Mouse (Mus musculus): ENCODE measurements at regions not wholly inside any gene's neighbourhood (a gene's known extent, or its start where the extent isn't known, plus 50 kb on each side); places are given as distances from the start of the nearest gene placed in this dataset.

- peak; percentile 92 for DNase-seq
Measured at GRCm38 (mm10) chr17:83276000-83276891, 61.2 kb downstream of the Pkdcc start.

- peak; percentile 83 for DNase-seq
Measured at GRCm38 (mm10) chr17:83277117-83277947, 62.2 kb downstream of the Pkdcc start.

GRCm38 (mm10) chr17:83277948-83278924 is 63.1 kb downstream of the Pkdcc start:
- DNase-seq: no peak

GRCm38 (mm10) chr17:83283328-83283727 is 67.4 kb upstream of the Eml4 start:
- no peak for DNase-seq

- no peak for DNase-seq
Measured at GRCm38 (mm10) chr17:83287381-83288142, 63.2 kb upstream of the Eml4 start.

GRCm38 (mm10) chr17:83288143-83288492 is 62.6 kb upstream of the Eml4 start:
- DNase-seq: peak; percentile 61

- no peak for DNase-seq
Measured at GRCm38 (mm10) chr17:83295526-83296238, 55.0 kb upstream of the Eml4 start.

GRCm38 (mm10) chr17:83297379-83298121 is 53.2 kb upstream of the Eml4 start:
- no peak for DNase-seq

Data from kidney, postnatal 10 days (tissue).